Mouse (Mus musculus): Measurements from ENCODE around the gene Itpr1.

DNA sequence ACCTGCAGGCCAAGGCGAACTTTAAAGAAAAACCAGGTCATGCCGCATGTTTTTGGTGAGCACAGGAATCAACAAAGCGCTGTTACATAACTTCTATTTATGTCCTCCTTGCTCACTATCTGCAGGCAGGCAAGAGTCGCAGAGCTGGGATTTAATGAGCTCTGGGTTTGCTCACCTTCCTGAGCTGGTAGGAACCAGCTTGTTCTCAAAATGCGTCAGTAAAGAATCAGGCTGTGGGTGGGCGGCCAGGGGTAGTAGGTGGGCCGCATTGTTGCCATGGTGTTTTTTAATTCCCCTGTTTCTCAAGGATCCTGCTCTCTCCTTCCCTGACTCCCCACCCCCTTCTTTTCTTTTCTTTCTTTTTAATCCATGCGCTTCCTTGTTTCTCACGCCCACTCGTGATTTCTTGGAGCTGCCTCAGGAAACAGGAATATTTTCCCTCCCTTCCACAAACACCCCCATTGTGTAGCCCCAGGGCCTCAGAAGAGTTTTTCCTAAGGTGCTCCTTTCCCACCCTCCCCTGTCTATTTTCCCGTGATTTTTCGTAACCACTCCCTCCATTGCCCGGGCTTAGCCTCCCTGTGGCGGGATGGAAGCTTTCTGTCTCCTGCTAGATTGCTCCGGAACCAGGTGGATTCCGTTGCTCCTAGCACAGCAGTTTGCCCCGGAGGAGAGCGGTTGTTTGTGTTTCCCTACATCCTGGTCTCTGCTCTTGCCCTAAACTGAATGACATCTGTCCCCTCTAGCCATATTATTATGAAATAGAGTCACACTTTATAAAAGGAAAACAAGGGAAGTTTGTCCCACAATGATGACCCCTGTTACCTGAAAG is 243.6 kb downstream of the Itpr1 start:
- no peak for TF ChIP-seq TAL1 (IDR thresholded peaks at IDR 0.05; ENCODE audit: low read length)
- TF ChIP-seq GATA1 (IDR thresholded peaks at IDR 0.05; ENCODE audit: low read length), result no peak

Measured in erythroblast, embryonic 14.5 days (primary cell).